Mouse (Mus musculus): ENCODE data around the gene Bsnd.

- no peak for TF ChIP-seq CTCF (conservative IDR thresholded peaks at IDR 0.05; ENCODE audit: low read length)
- TF ChIP-seq POU5F1 (IDR thresholded peaks at IDR 0.05; ENCODE audit: borderline replicate concordance, low read length) = no peak
Observed at GRCm38 (mm10) chr4:106438763-106439162, 53.3 kb downstream of the Bsnd start.
